Mouse (Mus musculus) megakaryocyte-erythroid progenitor cell, adult 5 weeks (primary cell): ENCODE results near the gene Gm20869. TPM values are rescaled to one million over a fixed set of nuclear protein-coding genes. Genes with fewer than 3 reads are reported as not detected.

Experiments used
- polyA plus RNA-seq: library from polyadenylated mRNA; stranded (reverse); fragments of >175 nt; gene quantifications from 2 replicates; pipeline ENCODE4 v1.2.3, GENCODE M21; 2012

The Gm20869 gene
- not detected in 2 replicates for polyA plus RNA-seq

GRCm38 (mm10) chrY:71469149-71469548, at the start of gene Gm20869:
Gene Gm20869, plus strand, starts transcription at chrY:71469449.

Other genes with a start within 250 kb of the Gm20869 start
- gene Gm20870, start 222.6 kb downstream of the Gm20869 start, polyA plus RNA-seq: not detected in 2 replicates